Comparison of ENCODE assay signal across 12 mouse cellular contexts in genomic region chr9:66876577-66876976, GRCm38 (mm10). TPM values are rescaled to one million over a fixed set of nuclear protein-coding genes. Genes with fewer than 3 reads are reported as not detected.
DNase-seq lines count a peak whose midpoint lies in the region; ATAC-seq and TF ChIP-seq lines count a peak whose summit lies in the region.
"Had no signal": no experiment of that assay in that cellular context is flagged by ENCODE, and none has a peak within 500 bp of the region (broad histone marks: within the 10 kb centered on the region; RNA-seq: fewer than 3 reads in every experiment).

No protein-coding gene starts in this region.

- DNase-seq in heart, adult 11 months: peak; percentile 98
- DNase-seq in NIH3T3 (ENCODE audit: low read depth): peak; percentile 48
- peak; percentile 92 for DNase-seq in lung, postnatal 0 days (ENCODE audit: low spot score)
- no peak for DNase-seq in right cerebral cortex, postnatal 14 days
- DNase-seq in thymus, postnatal 4 days: no peak
- DNase-seq in left cerebral cortex, postnatal 25 days (ENCODE audit: low spot score in 2 of 2): no peak
- DNase-seq: cerebellum, adult 18-20 months; retina, postnatal 1 day had no signal

- no peak overlapping the region for H3K9ac ChIP-seq in heart, embryonic 11.5 days (ENCODE audit: low read depth, low read length)
- H3K9ac ChIP-seq in heart, embryonic 16.5 days (ENCODE audit: low read length): no peak overlapping the region
- no peak overlapping the region for H3K9ac ChIP-seq in lung, postnatal 0 days (replicated peaks; ENCODE audit: low read depth)
- H3K9ac ChIP-seq: forebrain, embryonic 12.5 days; liver, embryonic 14.5 days had no signal

- no peak overlapping the region for H3K27ac ChIP-seq in heart, embryonic 11.5 days (ENCODE audit: low read depth, low read length)
- H3K27ac ChIP-seq in heart, embryonic 16.5 days (ENCODE audit: low read length): 0 out of 2 replicates have a peak overlapping the region, but pooled peaks have one; percentile 18
- no peak overlapping the region for H3K27ac ChIP-seq in lung, postnatal 0 days (ENCODE audit: low read length)
- H3K27ac ChIP-seq: forebrain, embryonic 12.5 days; liver, embryonic 14.5 days had no signal

- WGBS in heart, embryonic 11.5 days (ENCODE audit: insufficient replicate concordance): 65% methylated on average over 5 of the region's 5 CpGs
- WGBS in heart, embryonic 16.5 days: 53% methylated on average over 5 of the region's 5 CpGs
- 40% methylated on average over 5 of the region's 5 CpGs for WGBS in lung, postnatal 0 days

- peak; percentile 69 for TF ChIP-seq EP300 in lung, postnatal 0 days (IDR thresholded peaks at IDR 0.05)

- H3K4me2 ChIP-seq in heart, embryonic 11.5 days: no peak overlapping the region
- H3K4me2 ChIP-seq in heart, embryonic 16.5 days (ENCODE audit: low read depth, low read length): no peak overlapping the region
- no peak overlapping the region for H3K4me2 ChIP-seq in lung, postnatal 0 days (replicated peaks; ENCODE audit: low read depth, low read length)
- H3K4me2 ChIP-seq: forebrain, embryonic 12.5 days had no signal

- ATAC-seq in heart, embryonic 11.5 days (replicated peaks; ENCODE audit: insufficient number of reproducible peaks, low FRiP score, low TSS enrichment): no peak
- ATAC-seq in heart, embryonic 16.5 days (replicated peaks; ENCODE audit: extremely low read depth, insufficient read depth, low FRiP score): 0 out of 2 replicates have a peak, but pooled peaks have one; percentile 67
- ATAC-seq in lung, postnatal 0 days: peak; percentile 78

- intact Hi-C loops in left cerebral cortex, postnatal 25 days (cut with DNase I): loop anchor here (5.0 kb wide), 1 partner anchor 41 kb away; the partner anchor contains the start of gene Rab8b

- no peaks in the 10 kb centered on the region for H3K36me3 ChIP-seq in heart, embryonic 11.5 days (ENCODE audit: control insufficient read depth, insufficient read depth, low read length)
- peaks cover 6% of the 10 kb centered on the region; the same call in 1 of the 2 replicates for H3K36me3 ChIP-seq in heart, embryonic 16.5 days (ENCODE audit: control insufficient read depth, insufficient read depth)
- no peaks in the 10 kb centered on the region for H3K36me3 ChIP-seq in lung, postnatal 0 days (ENCODE audit: insufficient read depth, low read length)

- no peaks in the 10 kb centered on the region for H3K9me3 ChIP-seq in heart, embryonic 11.5 days (replicated peaks; ENCODE audit: control insufficient read depth, low read length)
- peaks cover 7% of the 10 kb centered on the region for H3K9me3 ChIP-seq in heart, embryonic 16.5 days (replicated peaks; ENCODE audit: control insufficient read depth, low read length)
- H3K9me3 ChIP-seq in lung, postnatal 0 days (ENCODE audit: low read length): no peaks in the 10 kb centered on the region

- TF ChIP-seq CTCF in lung, postnatal 0 days (IDR thresholded peaks at IDR 0.05): no peak

- no peak overlapping the region for H3K4me3 ChIP-seq in heart, embryonic 11.5 days (ENCODE audit: low read depth, low read length)
- H3K4me3 ChIP-seq in heart, embryonic 16.5 days (ENCODE audit: low read length): no peak overlapping the region
- no peak overlapping the region for H3K4me3 ChIP-seq in lung, postnatal 0 days (ENCODE audit: low read depth, low read length)
- H3K4me3 ChIP-seq: forebrain, embryonic 12.5 days had no signal

- H3K27me3 ChIP-seq in heart, embryonic 11.5 days (ENCODE audit: control insufficient read depth, insufficient read depth, low read length): no peaks in the 10 kb centered on the region
- H3K27me3 ChIP-seq in heart, embryonic 16.5 days (ENCODE audit: control insufficient read depth, insufficient read depth, low read length): no peaks in the 10 kb centered on the region
- no peaks in the 10 kb centered on the region for H3K27me3 ChIP-seq in lung, postnatal 0 days (replicated peaks; ENCODE audit: insufficient read depth, low read length)
- H3K27me3 ChIP-seq: forebrain, embryonic 12.5 days had no signal

- H3K4me1 ChIP-seq in heart, embryonic 11.5 days (ENCODE audit: control insufficient read depth, insufficient read depth, low read length): peaks cover 3% of the 10 kb centered on the region; the same call in 1 of the 2 replicates
- peaks cover 11% of the 10 kb centered on the region for H3K4me1 ChIP-seq in heart, embryonic 16.5 days (ENCODE audit: control insufficient read depth, insufficient read depth, low read length)
- no peaks in the 10 kb centered on the region for H3K4me1 ChIP-seq in lung, postnatal 0 days (ENCODE audit: insufficient read depth, low read depth, low read length)

RNA-seq across cellular contexts. Expression of gene Aph1c, which starts 42.1 kb away (rescaled TPM):
- polyA plus RNA-seq in heart, embryonic 11.5 days (2014; fragmentation: Nextera tagmentation; extraction: Ambion mirVana): 0.34 and 1.1 TPM in 2 replicates
- 1.6 and 2.0 TPM in 2 replicates for polyA plus RNA-seq in heart, embryonic 16.5 days (2015; fragmentation: Nextera tagmentation; extraction: Ambion mirVana)
- polyA plus RNA-seq in lung, postnatal 0 days (2015; fragmentation: Nextera tagmentation; extraction: Ambion mirVana): 10.5 and 11.7 TPM in 2 replicates
- 1 to 10 TPM; 6.8 to 7.0 TPM for total RNA-seq in left cerebral cortex, postnatal 25 days (2021)

RNA-seq across cellular contexts. Expression of gene Rab8b, which starts 42.9 kb away (rescaled TPM):
- polyA plus RNA-seq in heart, embryonic 11.5 days (2014; fragmentation: Nextera tagmentation; extraction: Ambion mirVana): 23.6 and 24.4 TPM in 2 replicates
- polyA plus RNA-seq in heart, embryonic 16.5 days (2015; fragmentation: Nextera tagmentation; extraction: Ambion mirVana): 17.2 and 17.6 TPM in 2 replicates
- 15.6 and 20.4 TPM in 2 replicates for polyA plus RNA-seq in lung, postnatal 0 days (2015; fragmentation: Nextera tagmentation; extraction: Ambion mirVana)
- total RNA-seq in left cerebral cortex, postnatal 25 days (2021): 10 to 100 TPM; 27.2 to 31.0 TPM

Comparison
In these comparisons a context has a peak if more than half of its experiments do, and no peak if none do; other contexts are left out.
1. DNase-seq: peak in heart, adult 11 months (single experiment), NIH3T3 (single experiment) and lung, postnatal 0 days (single experiment); none in right cerebral cortex, postnatal 14 days (single experiment), thymus, postnatal 4 days (single experiment) and left cerebral cortex, postnatal 25 days (0 of 2).